Mouse (Mus musculus): ENCODE measurements around the gene Akt1.

Gene Akt1

GRCm38 (mm10) chr12:112683351-112683750 lies 8.7 kb upstream of the Akt1 start:
- no peak for DNase-seq

GRCm38 (mm10) chr12:112679027-112679996 lies 4.6 kb upstream of the Akt1 start:
- DNase-seq = peak; percentile 66

GRCm38 (mm10) chr12:112678555-112679026 lies 3.9 kb upstream of the Akt1 start, which contains the start of gene Zbtb42:
Zbtb42 (plus strand) TSS chr12:112678828.
- DNase-seq = peak; percentile 43

GRCm38 (mm10) chr12:112677943-112678554 lies 3.4 kb upstream of the Akt1 start:
- no peak for DNase-seq

- no peak for DNase-seq
These were observed 2.4 kb upstream of the Akt1 start for GRCm38 (mm10) chr12:112677076-112677475.

GRCm38 (mm10) chr12:112675245-112676035 lies 756 bp upstream of the Akt1 start:
- DNase-seq = peak; percentile 91

- DNase-seq = peak; percentile 59
These were observed 1.1 kb downstream of the Akt1 start for GRCm38 (mm10) chr12:112673576-112674091.

GRCm38 (mm10) chr12:112672744-112673575 lies 1.7 kb downstream of the Akt1 start:
- peak; percentile 40 for DNase-seq

- DNase-seq = no peak
These were observed 2.8 kb downstream of the Akt1 start for GRCm38 (mm10) chr12:112671891-112672290.

- DNase-seq = no peak
These were observed 3.8 kb downstream of the Akt1 start for GRCm38 (mm10) chr12:112670718-112671393.

GRCm38 (mm10) chr12:112667619-112668297 lies 6.9 kb downstream of the Akt1 start:
- no peak for DNase-seq

GRCm38 (mm10) chr12:112665881-112666544 lies 8.7 kb downstream of the Akt1 start:
- no peak for DNase-seq

- DNase-seq = no peak
These were observed 9.2 kb downstream of the Akt1 start for GRCm38 (mm10) chr12:112665445-112665844.

- no peak for DNase-seq
These were observed 10.0 kb downstream of the Akt1 start for GRCm38 (mm10) chr12:112664656-112665055.

GRCm38 (mm10) chr12:112664124-112664523 lies 10.6 kb downstream of the Akt1 start:
- no peak for DNase-seq

GRCm38 (mm10) chr12:112663716-112664115 lies 11.0 kb downstream of the Akt1 start:
- DNase-seq = no peak

- DNase-seq = no peak
These were observed 11.4 kb downstream of the Akt1 start for GRCm38 (mm10) chr12:112663303-112663702.

- DNase-seq = no peak
These were observed 12.8 kb downstream of the Akt1 start for GRCm38 (mm10) chr12:112661851-112662250.

GRCm38 (mm10) chr12:112661327-112661605 lies 13.4 kb downstream of the Akt1 start:
- DNase-seq = no peak

Measured in thymus, postnatal 14 days (tissue).